ENCODE assay signal across 8 mouse cellular contexts in the genomic region with DNA sequence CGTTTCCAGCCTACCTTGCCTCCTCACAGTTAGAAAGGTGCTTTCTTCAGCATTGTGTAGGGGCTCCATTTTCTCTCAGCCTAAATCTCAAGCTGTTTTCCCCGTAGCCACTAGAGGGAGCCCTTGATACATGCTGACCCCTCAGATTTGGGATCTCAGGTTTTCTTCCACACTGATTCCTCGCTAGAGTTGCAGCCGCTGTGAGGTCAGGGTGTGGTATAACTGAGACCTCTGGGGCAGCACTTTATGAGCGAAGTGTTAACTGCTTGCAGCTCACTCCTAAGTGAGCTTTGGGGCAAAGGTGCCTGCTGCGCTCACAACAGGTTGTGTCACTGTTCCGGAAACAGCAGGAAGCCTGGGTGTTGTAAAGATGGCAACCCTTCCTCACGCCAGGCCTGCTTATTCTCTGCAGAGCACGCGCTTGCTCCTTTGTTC. TPM values are rescaled to one million over a fixed set of nuclear protein-coding genes. Genes with fewer than 3 reads are reported as not detected.
DNase-seq lines count a peak whose midpoint lies in the region; ATAC-seq and TF ChIP-seq lines count a peak whose summit lies in the region.

No protein-coding gene starts in this region.

- no peak for TF ChIP-seq POLR2A in testis, adult 2 months (IDR thresholded peaks at IDR 0.05; ENCODE audit: control insufficient read depth, low read depth, low read length)

- H3K27ac ChIP-seq in testis, adult 2 months (ENCODE audit: control insufficient read depth, insufficient read depth, low read depth, low read length): no peak overlapping the region
- peak overlapping the region; percentile 30; the same call in 1 of the 2 replicates for H3K27ac ChIP-seq in intestine, postnatal 0 days (ENCODE audit: low read depth, low read length)
- H3K27ac ChIP-seq in midbrain, embryonic 12.5 days (replicated peaks): no peak overlapping the region

- no peaks in the 10 kb centered on the region for H3K36me3 ChIP-seq in testis, adult 2 months (ENCODE audit: control insufficient read depth, insufficient read depth, low read length)
- peaks cover 25% of the 10 kb centered on the region for H3K36me3 ChIP-seq in intestine, postnatal 0 days (ENCODE audit: control insufficient read depth, insufficient read depth)
- peaks cover 24% of the 10 kb centered on the region for H3K36me3 ChIP-seq in midbrain, embryonic 12.5 days

- DNase-seq in testis, postnatal 14 days (ENCODE audit: low spot score): no peak
- peak; percentile 92 for DNase-seq in embryo, embryonic 10.5 days (ENCODE audit: low spot score)
- DNase-seq in gastrocnemius, postnatal 36 days: peak; percentile 32 to 58
- peak; percentile 82 to 88 for DNase-seq in left cerebral cortex, postnatal 25 days (ENCODE audit: low spot score in 2 of 2)
- DNase-seq in skeletal muscle tissue, adult 2 months (ENCODE audit: low read depth, low spot score): peak; percentile 88

- H3K4me2 ChIP-seq in intestine, postnatal 0 days (replicated peaks; ENCODE audit: low read depth): peak overlapping the region; percentile 32; the same call in 1 of the 2 replicates
- no peak overlapping the region for H3K4me2 ChIP-seq in midbrain, embryonic 12.5 days (replicated peaks)

- intact Hi-C loops in gastrocnemius, postnatal 36 days (cut with DNase I): loop anchor here (5.0 to 10.0 kb wide), 2 partner anchors 78 to 256 kb away; no protein-coding TSS in a partner anchor
- intact Hi-C loops in left cerebral cortex, postnatal 25 days (cut with DNase I): loop anchor here (2.0 to 10.0 kb wide), 5 partner anchors 56 to 1436 kb away; no protein-coding TSS in a partner anchor

- ATAC-seq in intestine, postnatal 0 days: peak; percentile 79
- ATAC-seq in midbrain, embryonic 12.5 days (ENCODE audit: low FRiP score, low read depth): peak; percentile 57; the same call in 1 of the 2 replicates

- no peak overlapping the region for H3K9ac ChIP-seq in intestine, postnatal 0 days (ENCODE audit: low read depth, low read length)
- H3K9ac ChIP-seq in midbrain, embryonic 12.5 days (replicated peaks): no peak overlapping the region

- no peaks in the 10 kb centered on the region for H3K27me3 ChIP-seq in testis, adult 2 months (ENCODE audit: control insufficient read depth, insufficient read depth, low read length)
- no peaks in the 10 kb centered on the region for H3K27me3 ChIP-seq in intestine, postnatal 0 days (replicated peaks; ENCODE audit: control insufficient read depth, insufficient read depth, low read length)
- H3K27me3 ChIP-seq in midbrain, embryonic 12.5 days: no peaks in the 10 kb centered on the region

- no peaks in the 10 kb centered on the region for H3K4me1 ChIP-seq in testis, adult 2 months (ENCODE audit: control insufficient read depth, insufficient read depth, low read length)
- H3K4me1 ChIP-seq in intestine, postnatal 0 days (replicated peaks; ENCODE audit: control insufficient read depth, insufficient read depth, low read length): peaks cover 5% of the 10 kb centered on the region; the same call in 1 of the 2 replicates
- peaks cover 17% of the 10 kb centered on the region for H3K4me1 ChIP-seq in midbrain, embryonic 12.5 days

- TF ChIP-seq CTCF in testis, adult 2 months (IDR thresholded peaks at IDR 0.05; ENCODE audit: control insufficient read depth, insufficient read depth, insufficient replicate concordance, low read depth, low read length): peak; percentile 5; the same call in 1 of the 2 replicates
- peak; percentile 98 for TF ChIP-seq CTCF in intestine, postnatal 0 days (IDR thresholded peaks at IDR 0.05; ENCODE audit: low read depth)

- no peaks in the 10 kb centered on the region for H3K9me3 ChIP-seq in intestine, postnatal 0 days (ENCODE audit: control insufficient read depth)
- H3K9me3 ChIP-seq in midbrain, embryonic 12.5 days: no peaks in the 10 kb centered on the region

- H3K4me3 ChIP-seq in testis, adult 2 months (ENCODE audit: control insufficient read depth, low read depth, low read length): no peak overlapping the region
- no peak overlapping the region for H3K4me3 ChIP-seq in intestine, postnatal 0 days (ENCODE audit: low read depth, low read length)
- H3K4me3 ChIP-seq in midbrain, embryonic 12.5 days: no peak overlapping the region

- 30% methylated on average over 10 of the region's 10 CpGs for WGBS in intestine, postnatal 0 days
- 43% methylated on average over 10 of the region's 10 CpGs for WGBS in midbrain, embryonic 12.5 days

RNA-seq across cellular contexts. Expression of gene Rbm20, which starts 28.3 kb away (rescaled TPM):
- polyA plus RNA-seq in testis, adult 2 months (2012; rRNA removed): 0.71 and 0.78 TPM in 2 replicates
- total RNA-seq in gastrocnemius, postnatal 36 days (2021): 10 to 100 TPM; 73.8 to 83.8 TPM
- polyA plus RNA-seq in intestine, postnatal 0 days (2015; fragmentation: Nextera tagmentation; extraction: Ambion mirVana): 0.42 and 0.52 TPM in 2 replicates
- 1 to 10 TPM; 4.1 to 4.9 TPM for total RNA-seq in left cerebral cortex, postnatal 25 days (2021)
- 1.3 and 1.9 TPM in 2 replicates for polyA plus RNA-seq in midbrain, embryonic 12.5 days (2016; fragmentation: Nextera tagmentation; extraction: Ambion mirVana)

RNA-seq across cellular contexts. Expression of gene Smc3, which starts 48.6 kb away (rescaled TPM):
- polyA plus RNA-seq in testis, adult 2 months (2012; rRNA removed): 8.1 and 10.0 TPM in 2 replicates
- total RNA-seq in gastrocnemius, postnatal 36 days (2021): 10 to 100 TPM; 13.1 to 14.2 TPM
- polyA plus RNA-seq in intestine, postnatal 0 days (2015; fragmentation: Nextera tagmentation; extraction: Ambion mirVana): 24.4 and 24.9 TPM in 2 replicates
- 10 to 100 TPM; 35.0 to 37.1 TPM for total RNA-seq in left cerebral cortex, postnatal 25 days (2021)
- 80.7 and 85.6 TPM in 2 replicates for polyA plus RNA-seq in midbrain, embryonic 12.5 days (2016; fragmentation: Nextera tagmentation; extraction: Ambion mirVana)

RNA-seq across cellular contexts. Expression of gene Nutf2-ps1, which starts 60.0 kb away (rescaled TPM):
- polyA plus RNA-seq in testis, adult 2 months (2012; rRNA removed): 28.5 and 34.0 TPM in 2 replicates
- total RNA-seq in gastrocnemius, postnatal 36 days (2021): 10 to 100 TPM; 56.6 to 81.6 TPM
- 105 and 125 TPM in 2 replicates for polyA plus RNA-seq in intestine, postnatal 0 days (2015; fragmentation: Nextera tagmentation; extraction: Ambion mirVana)
- total RNA-seq in left cerebral cortex, postnatal 25 days (2021): 10 to 100 TPM; 42.7 to 54.4 TPM
- polyA plus RNA-seq in midbrain, embryonic 12.5 days (2016; fragmentation: Nextera tagmentation; extraction: Ambion mirVana): 407 and 436 TPM in 2 replicates
